Mouse (Mus musculus): Measurements from ENCODE around the gene Anxa6. TPM values are rescaled to one million over a fixed set of nuclear protein-coding genes. Genes with fewer than 3 reads are reported as not detected.

Gene Anxa6
- 136 TPM for polyA plus RNA-seq (2014; fragmentation: Illumina TruSeq; extraction: RNeasy Lipid Tissue Mini Kit (QIAGEN cat#74804); ENCODE audit: insufficient read depth, low read depth, low replicate concordance)

GRCm38 (mm10) chr11:55033040-55033660 is at the start of gene Anxa6:
Gene Anxa6, minus strand, starts transcription at chr11:55033445.

GRCm38 (mm10) chr11:55077331-55078231 is 44.3 kb upstream of the Anxa6 start, which contains the start of gene Ccdc69:
Gene Ccdc69, minus strand, starts transcription at chr11:55078131.

DNA sequence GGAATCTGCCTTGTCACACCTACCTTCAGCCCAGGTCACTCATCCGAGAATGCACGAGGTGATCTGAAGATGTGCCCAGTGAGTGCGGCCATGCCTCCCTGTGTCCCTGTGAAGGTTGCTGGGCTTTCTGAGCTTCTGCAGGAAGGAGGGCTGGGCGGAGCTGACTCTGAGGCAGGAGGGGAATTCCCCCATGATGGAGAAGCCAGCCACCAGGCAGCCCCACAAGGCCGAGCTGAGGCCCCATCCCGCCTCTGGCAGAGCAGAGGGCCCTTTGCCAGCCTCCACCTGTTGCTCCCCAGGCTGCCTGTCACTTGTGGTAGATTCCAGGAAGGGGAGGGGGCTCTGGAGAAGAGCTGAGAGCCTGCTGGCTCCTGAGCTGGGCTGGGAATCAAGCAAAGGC is 70.4 kb downstream of the Anxa6 start, which contains the start of gene Tnip1:
Gene Tnip1 (minus strand): TSS at position 108 of the 400 bp plus-strand sequence.

Other genes starting within 250 kb of the Anxa6 start
- 52.5 TPM for gene Cdc42se2, start 245.8 kb downstream of the Anxa6 start, polyA plus RNA-seq (2014; fragmentation: Illumina TruSeq; extraction: RNeasy Lipid Tissue Mini Kit (QIAGEN cat#74804); ENCODE audit: insufficient read depth, low read depth, low replicate concordance)
- 2.3 TPM for gene Lyrm7, start 172.5 kb downstream of the Anxa6 start, polyA plus RNA-seq (2014; fragmentation: Illumina TruSeq; extraction: RNeasy Lipid Tissue Mini Kit (QIAGEN cat#74804); ENCODE audit: insufficient read depth, low read depth, low replicate concordance)
- gene Hint1, start 167.1 kb downstream of the Anxa6 start, polyA plus RNA-seq (2014; fragmentation: Illumina TruSeq; extraction: RNeasy Lipid Tissue Mini Kit (QIAGEN cat#74804); ENCODE audit: insufficient read depth, low read depth, low replicate concordance), result 410 TPM
- gene Gpx3, start 131.0 kb downstream of the Anxa6 start, polyA plus RNA-seq (2014; fragmentation: Illumina TruSeq; extraction: RNeasy Lipid Tissue Mini Kit (QIAGEN cat#74804); ENCODE audit: insufficient read depth, low read depth, low replicate concordance), result 1,138 TPM
- gene Tnip1, start 70.5 kb downstream of the Anxa6 start, polyA plus RNA-seq (2014; fragmentation: Illumina TruSeq; extraction: RNeasy Lipid Tissue Mini Kit (QIAGEN cat#74804); ENCODE audit: insufficient read depth, low read depth, low replicate concordance), result 16.4 TPM
- gene Ccdc69, start 44.7 kb upstream of the Anxa6 start, polyA plus RNA-seq (2014; fragmentation: Illumina TruSeq; extraction: RNeasy Lipid Tissue Mini Kit (QIAGEN cat#74804); ENCODE audit: insufficient read depth, low read depth, low replicate concordance), result 6.1 TPM
- 32.8 TPM for gene Gm2a, start 64.7 kb upstream of the Anxa6 start, polyA plus RNA-seq (2014; fragmentation: Illumina TruSeq; extraction: RNeasy Lipid Tissue Mini Kit (QIAGEN cat#74804); ENCODE audit: insufficient read depth, low read depth, low replicate concordance)
- gene Slc36a3, start 118.3 kb upstream of the Anxa6 start, polyA plus RNA-seq (2014; fragmentation: Illumina TruSeq; extraction: RNeasy Lipid Tissue Mini Kit (QIAGEN cat#74804); ENCODE audit: insufficient read depth, low read depth, low replicate concordance), result 0.13 TPM
- 21.9 TPM for gene Slc36a2, start 151.6 kb upstream of the Anxa6 start, polyA plus RNA-seq (2014; fragmentation: Illumina TruSeq; extraction: RNeasy Lipid Tissue Mini Kit (QIAGEN cat#74804); ENCODE audit: insufficient read depth, low read depth, low replicate concordance)
- 3.5 TPM for gene Slc36a1, start 170.9 kb upstream of the Anxa6 start, polyA plus RNA-seq (2014; fragmentation: Illumina TruSeq; extraction: RNeasy Lipid Tissue Mini Kit (QIAGEN cat#74804); ENCODE audit: insufficient read depth, low read depth, low replicate concordance)